Mouse (Mus musculus) liver, adult (tissue): ENCODE results near the gene Slc39a11.

ENCODE experiments used
- GATA4 ChIP-seq: IDR thresholded peaks from 2 replicates; pipeline ENCODE4 v1.6.1; 2014; ENCODE audit warnings: mild to moderate bottlenecking, low read length; ENCODE audit not compliant: insufficient replicate concordance

Slc39a11 gene

GRCm38 (mm10) chr11:113500631-113501305 lies 149.1 kb downstream of the Slc39a11 start:
- TF ChIP-seq GATA4, result no peak

- TF ChIP-seq GATA4, result no peak
Observed at GRCm38 (mm10) chr11:113498889-113499288, 151.0 kb downstream of the Slc39a11 start.

GRCm38 (mm10) chr11:113494021-113494546 lies 155.8 kb downstream of the Slc39a11 start:
- TF ChIP-seq GATA4, result no peak

- no peak for TF ChIP-seq GATA4
Observed at GRCm38 (mm10) chr11:113490530-113491520, 159.1 kb downstream of the Slc39a11 start.

GRCm38 (mm10) chr11:113487603-113488335 lies 162.1 kb downstream of the Slc39a11 start:
- no peak for TF ChIP-seq GATA4

GRCm38 (mm10) chr11:113484037-113484436 lies 165.8 kb downstream of the Slc39a11 start:
- no peak for TF ChIP-seq GATA4

- TF ChIP-seq GATA4, result no peak
Observed at GRCm38 (mm10) chr11:113477550-113477949, 172.3 kb downstream of the Slc39a11 start.

- TF ChIP-seq GATA4, result no peak
Observed at GRCm38 (mm10) chr11:113476720-113477119, 173.2 kb downstream of the Slc39a11 start.

GRCm38 (mm10) chr11:113475491-113475890 lies 174.4 kb downstream of the Slc39a11 start:
- TF ChIP-seq GATA4, result no peak

GRCm38 (mm10) chr11:113473998-113474534 lies 175.8 kb downstream of the Slc39a11 start:
- no peak for TF ChIP-seq GATA4

GRCm38 (mm10) chr11:113471936-113472335 lies 177.9 kb downstream of the Slc39a11 start:
- no peak for TF ChIP-seq GATA4

GRCm38 (mm10) chr11:113469919-113470785 lies 179.7 kb downstream of the Slc39a11 start:
- no peak for TF ChIP-seq GATA4

- TF ChIP-seq GATA4, result no peak
Observed at GRCm38 (mm10) chr11:113468016-113468415, 181.9 kb downstream of the Slc39a11 start.

GRCm38 (mm10) chr11:113467313-113467811 lies 182.5 kb downstream of the Slc39a11 start:
- no peak for TF ChIP-seq GATA4
